Mouse (Mus musculus) embryonic facial prominence, embryonic 11.5 days (tissue): ENCODE data around the gene Coq8b. TPM values are rescaled to one million over a fixed set of nuclear protein-coding genes. Genes with fewer than 3 reads are reported as not detected.

ENCODE experiments used
- ATAC-seq: fragments of 200-750 bp; cut with Nextera tagmentation; replicated peaks from 2 replicates; pipeline ENCODE4 v1.8.0; 2017; ENCODE audit warnings: low read depth; ENCODE audit not compliant: insufficient number of reproducible peaks, low FRiP score, low TSS enrichment
- DNase-seq: peaks from one replicate; pipeline ENCODE4 v3.0.0-alpha.2; 2015; ENCODE audit warnings: low spot score
- H3K27ac ChIP-seq: fragments of 300-500 bp; sonication (generic); replicated peaks from 2 replicates; pipeline ENCODE4 v1.5.1; 2014; ENCODE audit warnings: mild to moderate bottlenecking, low read depth, low read length, control low read depth
- H3K27me3 ChIP-seq: fragments of 300-500 bp; sonication (generic); 2 replicates; pipeline ENCODE4 v1.6.1; 2014; ENCODE audit warnings: mild to moderate bottlenecking, low read length, moderate library complexity, mixed read lengths; ENCODE audit not compliant: control insufficient read depth, insufficient read depth
- H3K36me3 ChIP-seq: fragments of 300-500 bp; sonication (generic); replicated peaks from 2 replicates; pipeline ENCODE4 v1.6.1; 2014; ENCODE audit warnings: low read depth, mild to moderate bottlenecking, low read length, moderate library complexity, mixed read lengths; ENCODE audit not compliant: control insufficient read depth, insufficient read depth
- H3K4me1 ChIP-seq: fragments of 300-500 bp; sonication (generic); 2 replicates; pipeline ENCODE4 v1.6.1; 2014; ENCODE audit warnings: low read length, mixed read lengths; ENCODE audit not compliant: control insufficient read depth, insufficient read depth
- H3K4me2 ChIP-seq: fragments of 300-500 bp; sonication (generic); 2 replicates; pipeline ENCODE4 v1.6.1; 2014; ENCODE audit warnings: low read depth, mild to moderate bottlenecking, control low read depth, low read length, moderate library complexity
- H3K4me3 ChIP-seq: fragments of 300-500 bp; sonication (generic); 2 replicates; pipeline ENCODE4 v1.5.1; 2014; ENCODE audit warnings: low read depth, low read length, control low read depth
- H3K9ac ChIP-seq: fragments of 300-500 bp; sonication (generic); replicated peaks from 2 replicates; pipeline ENCODE4 v1.6.1; 2014; ENCODE audit warnings: mild to moderate bottlenecking, control low read depth, low read length
- H3K9me3 ChIP-seq: fragments of 300-500 bp; sonication (generic); replicated peaks from 2 replicates; pipeline ENCODE4 v1.6.1; 2016; ENCODE audit warnings: mild to moderate bottlenecking, low read length, inconsistent platforms, mixed read lengths; ENCODE audit not compliant: control insufficient read depth
- WGBS: fragments of 180-500 bp; shearing (Covaris S2); extraction: QIAGEN DNeasy Blood & Tissue Kit; methylation state at CpG from one replicate; pipeline ENCODE4 v1.1.7; 2014; 5-methylcytosine and 5-hydroxymethylcytosine counted together
- polyA plus RNA-seq: library from polyadenylated mRNA; unstranded; fragments of >200 nt; fragmentation: Nextera tagmentation; extraction: Ambion mirVana; gene quantifications from 2 replicates; pipeline ENCODE4 v1.2.1, GENCODE M21; 2014

Coq8b gene
- polyA plus RNA-seq = 14.4 and 14.9 TPM in 2 replicates

DNA sequence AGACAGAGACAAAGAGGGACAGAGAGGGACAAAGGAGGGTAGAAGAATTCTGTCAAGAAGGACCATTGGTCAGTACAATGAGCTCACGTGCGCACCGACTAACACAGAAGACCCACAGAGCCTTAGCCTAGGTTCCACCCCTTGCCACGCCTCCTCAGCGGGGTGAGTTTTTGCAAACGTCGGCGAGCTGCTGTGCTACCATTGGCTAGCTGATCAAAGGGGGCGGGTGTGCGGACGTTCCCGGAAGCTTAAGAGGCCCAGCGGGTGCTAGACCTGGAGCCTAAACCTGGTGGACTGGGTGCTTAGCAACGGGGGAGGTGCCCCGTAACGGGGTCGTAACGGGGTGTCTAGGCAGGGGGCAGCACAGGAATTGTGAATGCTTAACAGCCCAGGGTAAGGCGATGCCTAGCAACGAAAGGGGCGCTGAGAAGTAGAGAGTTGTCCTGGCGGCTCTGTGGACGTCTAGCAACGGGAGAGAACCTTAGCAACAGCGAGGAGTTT is at the start of gene Coq8b:
Gene Coq8b (plus strand): TSS at position 243 of the 501 bp plus-strand sequence.
- Histone ChIP-seq H3K27me3 (no peaks in the 10 kb centered on the region), H3K9ac (peak within 1 kb of the TSS; percentile 62), H3K4me2 (peak within 1 kb of the TSS; percentile 67), H3K9me3 (no peaks in the 10 kb centered on the region), H3K27ac (peak within 1 kb of the TSS; percentile 56; the same call in 1 of the 2 replicates), H3K4me3 (peak within 1 kb of the TSS; percentile 48), H3K4me1 (peaks cover 3% of the 10 kb centered on the region), H3K36me3 (no peaks in the 10 kb centered on the region; the same call in 1 of the 2 replicates)
- WGBS = 1% methylated on average over 25 of the region's 25 CpGs
- ATAC-seq = peak; percentile 89
- peak; percentile 98 for DNase-seq

DNA sequence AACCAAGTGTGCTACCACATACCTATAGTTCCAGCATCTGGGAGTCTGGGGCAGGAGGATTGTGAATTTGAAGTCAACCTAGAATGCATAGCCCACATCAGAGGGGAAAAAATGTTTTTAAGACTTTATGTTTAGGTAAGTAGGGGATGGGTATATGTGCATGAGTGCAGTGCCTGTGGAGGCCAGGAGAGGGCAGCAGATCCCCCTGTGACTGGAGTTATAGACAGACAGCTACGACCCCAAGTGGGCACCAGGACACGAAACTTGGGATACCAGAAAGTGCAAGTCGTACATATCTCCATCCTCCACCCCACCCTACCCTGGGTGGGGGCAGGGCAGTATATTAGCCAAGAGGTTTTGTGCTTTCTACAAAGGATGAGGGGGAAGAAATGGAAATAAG is 47.9 kb upstream of the Coq8b start:
- H3K4me1 ChIP-seq = no peaks in the 10 kb centered on the region
- DNase-seq (peak; percentile 54), ATAC-seq (no peak)
- H3K36me3 ChIP-seq = peaks cover 18% of the 10 kb centered on the region
- no peak overlapping the region for H3K27ac ChIP-seq
- H3K4me3 ChIP-seq = no peak overlapping the region
- H3K9me3 ChIP-seq = no peaks in the 10 kb centered on the region
- 70% methylated on average over 3 of the region's 3 CpGs for WGBS
- no peaks in the 10 kb centered on the region for H3K27me3 ChIP-seq
- H3K9ac ChIP-seq = no peak overlapping the region
- H3K4me2 ChIP-seq = no peak overlapping the region

DNA sequence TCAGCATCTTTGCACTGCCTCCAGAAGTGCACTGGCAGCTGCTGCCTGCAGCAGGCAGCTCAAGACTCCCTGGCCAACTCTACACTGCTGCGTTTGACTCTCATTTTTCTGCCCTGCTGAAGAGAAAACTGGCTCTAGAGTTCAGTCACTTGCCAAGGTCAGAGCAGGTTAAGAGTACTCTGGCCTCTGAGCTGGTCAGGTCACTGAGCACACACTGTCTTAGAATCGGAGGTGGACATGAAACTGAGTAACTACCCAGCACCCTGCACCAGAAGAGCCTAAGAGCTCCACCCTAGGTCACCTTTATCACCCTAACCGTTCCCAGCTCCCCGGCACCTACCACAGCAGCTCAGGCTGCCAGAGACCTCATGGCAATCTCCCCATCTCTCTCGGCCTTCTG is 46.8 kb upstream of the Coq8b start:
- Histone ChIP-seq H3K9me3 (no peaks in the 10 kb centered on the region), H3K4me2 (no peak overlapping the region), H3K9ac (no peak overlapping the region), H3K27me3 (no peaks in the 10 kb centered on the region), H3K36me3 (peaks cover 21% of the 10 kb centered on the region), H3K4me1 (no peaks in the 10 kb centered on the region), H3K27ac (no peak overlapping the region), H3K4me3 (no peak overlapping the region)
- no peak for ATAC-seq
- no peak for DNase-seq
- 90% methylated on average over 5 of the region's 5 CpGs for WGBS

DNA sequence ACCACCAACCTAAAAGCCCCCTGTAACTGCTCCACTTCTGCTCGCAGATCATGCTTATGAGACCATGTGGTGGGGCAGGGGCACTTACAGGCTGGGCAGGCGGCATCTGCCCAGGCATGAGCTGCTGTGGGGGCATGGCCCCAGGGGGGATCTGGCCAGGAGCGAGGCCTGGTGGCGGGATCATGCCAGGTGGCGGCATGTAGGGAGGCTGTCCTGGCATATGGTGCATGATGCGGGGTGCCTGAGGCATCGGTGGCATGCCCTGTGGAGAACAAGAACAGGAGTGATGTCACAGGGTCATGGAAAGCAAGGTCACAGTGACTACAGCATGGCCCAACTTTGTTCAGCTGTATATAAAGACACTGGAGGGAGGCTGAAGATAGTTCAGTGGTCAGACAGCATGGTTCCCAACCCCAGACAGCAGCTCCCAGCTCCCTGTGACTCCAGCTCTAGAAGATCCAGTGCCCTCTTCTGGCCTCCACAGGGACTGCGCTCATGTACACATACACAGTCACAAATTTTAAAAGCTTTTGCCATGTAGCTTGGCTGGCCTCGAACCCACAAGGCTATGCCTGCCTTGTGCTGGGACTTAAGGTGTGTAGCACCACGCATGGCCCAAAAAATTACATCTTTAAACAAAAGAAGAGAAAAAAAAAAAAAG is 43.4 kb upstream of the Coq8b start:
- H3K4me1 ChIP-seq = 0 out of 2 replicates have a peak, but pooled peaks cover 3% of the 10 kb centered on the region
- ATAC-seq (no peak), DNase-seq (no peak)
- peaks cover 42% of the 10 kb centered on the region for H3K36me3 ChIP-seq
- no peak overlapping the region for H3K4me3 ChIP-seq
- H3K9me3 ChIP-seq = no peaks in the 10 kb centered on the region
- 95% methylated on average over 10 of the region's 10 CpGs for WGBS
- H3K27me3 ChIP-seq = no peaks in the 10 kb centered on the region
- H3K4me2 ChIP-seq = no peak overlapping the region
- H3K27ac ChIP-seq = no peak overlapping the region
- H3K9ac ChIP-seq = no peak overlapping the region

DNA sequence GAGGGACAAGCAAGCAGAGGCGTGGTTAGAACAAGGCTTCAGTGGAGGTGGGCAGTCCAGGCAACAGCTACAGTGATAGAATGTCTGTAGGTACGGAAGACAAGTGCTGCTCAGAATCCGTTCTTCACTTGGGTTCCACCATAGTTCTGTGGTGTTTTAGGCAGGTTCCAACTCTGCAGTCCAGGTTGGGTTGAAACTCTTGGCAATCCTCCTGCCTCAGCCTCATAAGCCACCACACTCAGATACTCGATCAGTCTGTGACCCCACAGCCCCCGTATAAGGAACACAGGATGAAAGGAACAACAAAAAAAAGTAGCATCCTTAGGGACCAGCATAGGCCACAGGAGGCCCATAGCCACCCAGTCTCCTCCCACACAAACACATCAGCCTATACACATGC is 40.4 kb upstream of the Coq8b start:
- Histone ChIP-seq H3K27ac (0 out of 2 replicates have a peak overlapping the region, but pooled peaks have one; percentile 8), H3K4me1 (0 out of 2 replicates have a peak, but pooled peaks cover 3% of the 10 kb centered on the region), H3K27me3 (no peaks in the 10 kb centered on the region), H3K9me3 (no peaks in the 10 kb centered on the region), H3K4me2 (no peak overlapping the region), H3K4me3 (no peak overlapping the region), H3K9ac (no peak overlapping the region), H3K36me3 (peaks cover 32% of the 10 kb centered on the region)
- WGBS = 96% methylated on average over 5 of the region's 5 CpGs
- DNase-seq = no peak
- no peak for ATAC-seq

DNA sequence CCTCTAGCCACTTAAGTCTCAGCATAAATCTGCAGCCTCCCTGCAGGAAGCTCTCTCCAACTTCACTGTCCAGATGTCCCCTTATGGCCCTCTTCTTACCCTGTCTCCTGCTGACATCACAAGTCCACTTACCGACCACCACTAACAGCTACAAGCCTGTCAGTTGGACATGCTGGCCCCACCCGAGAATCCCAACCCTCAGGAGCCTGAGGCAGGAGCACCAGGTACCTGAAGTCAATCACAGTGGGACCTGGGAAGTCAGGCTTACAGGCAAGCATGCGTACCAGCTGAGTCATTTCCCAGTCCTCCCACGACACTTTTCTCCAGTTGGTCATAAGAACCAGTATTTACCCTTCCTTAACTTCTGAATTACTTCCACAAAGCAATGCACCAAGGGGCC is 39.1 kb upstream of the Coq8b start:
- H3K4me3 ChIP-seq = no peak overlapping the region
- H3K9ac ChIP-seq = no peak overlapping the region
- ATAC-seq (no peak), DNase-seq (no peak)
- 82% methylated on average over 4 of the region's 4 CpGs for WGBS
- peaks cover 32% of the 10 kb centered on the region for H3K36me3 ChIP-seq
- H3K4me2 ChIP-seq = no peak overlapping the region; the same call in 1 of the 2 replicates
- H3K4me1 ChIP-seq = 0 out of 2 replicates have a peak, but pooled peaks cover 3% of the 10 kb centered on the region
- H3K27ac ChIP-seq = no peak overlapping the region
- H3K9me3 ChIP-seq = no peaks in the 10 kb centered on the region
- no peaks in the 10 kb centered on the region for H3K27me3 ChIP-seq

DNA sequence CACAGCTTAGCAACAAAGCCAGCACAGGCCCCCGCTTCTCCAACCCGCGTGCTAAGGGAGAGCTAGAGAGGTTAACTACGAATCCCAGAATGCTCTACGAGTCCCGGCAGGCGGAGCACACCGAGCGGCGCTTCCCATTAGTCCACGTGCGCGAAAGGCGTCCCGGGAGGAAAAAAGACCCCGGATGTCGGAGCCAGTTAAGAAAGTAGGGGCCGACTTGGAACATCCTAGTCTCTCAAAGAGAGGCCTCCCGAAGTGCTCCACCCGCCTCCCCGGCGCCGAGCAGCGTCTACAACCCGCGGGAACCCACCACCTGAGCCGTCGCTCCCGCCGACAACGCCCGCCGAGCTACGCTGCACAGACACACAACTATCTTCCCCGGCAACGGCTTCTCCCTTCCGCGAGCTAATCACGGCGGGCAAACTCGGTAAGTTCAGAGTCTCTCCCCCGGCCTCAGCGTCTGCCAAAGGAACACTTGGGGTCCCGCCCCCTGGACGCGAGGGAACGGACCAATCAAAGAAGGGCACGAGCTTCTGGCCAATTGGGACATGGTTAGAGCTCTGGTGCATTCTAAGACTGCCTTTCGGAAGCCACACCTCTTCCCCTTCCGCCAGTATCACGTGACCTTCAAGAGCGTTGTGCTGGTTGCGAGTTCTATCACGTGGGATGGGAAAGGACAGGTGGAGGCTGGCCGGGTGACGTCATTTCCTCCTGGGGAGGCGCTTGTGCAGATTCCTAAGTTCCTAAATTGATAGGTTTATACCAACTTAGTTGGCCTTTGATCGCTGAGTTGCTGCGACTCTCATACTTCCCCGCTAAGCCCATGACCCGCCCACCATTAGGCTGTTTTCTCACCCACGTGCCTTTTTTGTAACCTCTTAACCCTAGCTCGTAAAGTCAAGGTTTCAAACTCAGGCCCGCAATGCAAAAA is 36.9 kb upstream of the Coq8b start, which contains the start of the genes BC024978 and Snrpa:
Gene BC024978 (plus strand): TSS at position 101 of the 931 bp plus-strand sequence.
Gene Snrpa (minus strand): TSS at position 591 of the 931 bp plus-strand sequence.
- peak; percentile 99 for DNase-seq
- ATAC-seq = peak; percentile 99
- Histone ChIP-seq H3K27ac (peak within 1 kb of the TSS; percentile 97), H3K36me3 (peaks cover 21% of the 10 kb centered on the region), H3K4me1 (0 out of 2 replicates have a peak, but pooled peaks cover 3% of the 10 kb centered on the region), H3K9me3 (no peaks in the 10 kb centered on the region), H3K27me3 (no peaks in the 10 kb centered on the region), H3K4me3 (peak within 1 kb of the TSS; percentile 81), H3K4me2 (peak within 1 kb of the TSS; percentile 86), H3K9ac (peak within 1 kb of the TSS; percentile 89)
- WGBS = 1% methylated on average over 64 of the region's 64 CpGs
